Mouse (Mus musculus): ENCODE measurements around the gene Hfe2. TPM values are rescaled to one million over a fixed set of nuclear protein-coding genes. Genes with fewer than 3 reads are reported as not detected.
"Not testable (repeated sequence)": the region's sequence is repeated elsewhere in the genome, so short reads cannot be mapped to it uniquely, and the experiment has no call there.

The Hfe2 gene
- total RNA-seq (2017), result not detected in 2 replicates

- no peak for ATAC-seq (replicated peaks; ENCODE audit: low read depth, poor library complexity, severe bottlenecking)
Observed at GRCm38 (mm10) chr3:96524914-96525313, at the start of gene Hfe2. Hfe2 (plus strand) TSS chr3:96525172.

- no peak for ATAC-seq (replicated peaks; ENCODE audit: low read depth, poor library complexity, severe bottlenecking)
Observed at GRCm38 (mm10) chr3:96477084-96477483, 47.9 kb upstream of the Hfe2 start.

DNA sequence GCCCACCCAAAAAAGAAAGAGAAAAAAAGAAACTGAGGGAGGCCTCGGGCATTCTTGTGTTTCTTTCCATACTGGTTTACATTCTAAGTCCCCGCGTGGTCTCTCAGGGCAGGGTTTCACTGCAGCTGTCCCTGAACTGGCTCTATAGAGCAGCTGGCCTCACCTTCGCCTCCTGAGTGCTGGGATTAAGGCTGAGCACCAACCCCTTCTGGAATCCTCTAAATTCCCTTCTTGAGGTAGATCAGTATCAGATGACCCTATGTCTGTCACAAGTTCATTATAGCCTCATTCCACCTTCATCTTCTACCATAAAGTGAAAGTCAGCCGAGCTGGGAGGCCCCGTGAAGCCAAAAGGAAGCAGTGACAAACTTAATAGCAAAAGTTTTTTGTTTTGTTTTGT lies 47.4 kb upstream of the Hfe2 start:
- ATAC-seq (replicated peaks; ENCODE audit: low read depth, poor library complexity, severe bottlenecking), result no peak

GRCm38 (mm10) chr3:96479249-96479648 lies 45.7 kb upstream of the Hfe2 start:
- ATAC-seq (replicated peaks; ENCODE audit: low read depth, poor library complexity, severe bottlenecking), result no peak

DNA sequence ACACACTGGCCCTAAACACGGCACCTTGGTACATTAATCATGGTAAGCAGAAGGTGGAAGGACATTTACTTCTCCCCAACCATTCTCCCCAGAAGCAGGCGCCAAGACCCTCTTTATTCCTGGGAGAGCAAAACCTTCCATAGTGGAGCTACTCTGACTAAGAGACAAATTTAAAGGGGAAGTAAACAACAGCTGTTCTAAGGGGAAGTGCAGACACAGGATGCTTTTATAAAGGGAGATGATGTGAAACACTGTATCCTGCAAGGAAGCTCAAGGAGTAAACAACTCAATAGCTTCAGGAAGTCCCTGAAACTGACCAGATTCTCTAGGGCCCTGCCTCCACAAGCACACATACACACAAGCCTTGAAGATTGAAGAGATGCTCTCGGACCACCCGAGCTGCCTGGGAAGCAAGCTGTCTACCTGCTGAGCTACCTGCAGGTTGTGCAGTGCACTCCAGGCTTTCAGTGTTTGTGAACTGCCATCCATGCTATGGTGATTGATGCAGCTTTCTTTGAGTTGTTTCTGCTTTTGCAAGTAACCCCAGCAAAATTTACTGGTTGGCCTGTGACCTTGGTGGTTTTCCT lies 44.2 kb upstream of the Hfe2 start:
- no peak for ATAC-seq (replicated peaks; ENCODE audit: low read depth, poor library complexity, severe bottlenecking)

- ATAC-seq (replicated peaks; ENCODE audit: low read depth, poor library complexity, severe bottlenecking), result no peak
Observed at GRCm38 (mm10) chr3:96481856-96482255, 43.1 kb upstream of the Hfe2 start.

DNA sequence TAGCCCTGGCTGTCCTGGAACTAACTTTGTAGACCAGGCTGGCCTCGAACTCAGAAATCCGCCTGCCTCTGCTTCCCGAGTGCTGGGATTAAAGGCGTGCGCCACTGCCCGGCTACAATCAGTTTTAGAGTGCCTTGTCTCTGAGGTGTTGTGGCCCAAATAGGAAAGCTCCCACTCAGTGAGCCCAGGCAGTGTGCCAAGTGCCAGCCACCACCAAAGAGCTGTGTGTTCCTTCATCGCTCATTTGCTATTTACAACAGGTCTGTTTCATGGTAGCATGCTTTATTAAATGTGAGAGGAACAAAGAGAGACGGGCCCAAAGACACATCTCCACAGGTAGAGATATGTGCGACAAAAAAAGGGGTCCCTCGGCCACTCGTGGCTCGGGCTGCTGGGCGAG lies 42.5 kb upstream of the Hfe2 start:
- no peak for ATAC-seq (replicated peaks; ENCODE audit: low read depth, poor library complexity, severe bottlenecking)

DNA sequence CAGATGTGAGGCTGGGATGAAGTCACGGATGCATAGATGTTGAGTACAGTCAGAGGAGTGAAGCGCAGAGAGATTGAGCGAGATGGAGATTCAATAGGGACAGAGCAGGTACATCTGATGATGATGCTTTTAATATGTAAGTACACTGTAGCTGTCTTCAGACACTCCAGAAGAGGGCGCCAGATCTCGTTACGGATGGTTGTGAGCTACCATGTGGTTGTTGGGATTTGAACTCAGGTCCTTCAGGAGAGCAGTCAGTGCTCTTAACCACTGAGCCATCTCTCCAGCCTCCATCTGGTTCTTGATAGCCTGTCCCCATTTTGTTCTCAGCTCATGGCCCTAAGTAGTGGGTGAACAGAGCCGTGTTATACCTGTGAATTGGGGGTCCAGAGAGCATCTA lies 41.9 kb upstream of the Hfe2 start:
- ATAC-seq (replicated peaks; ENCODE audit: low read depth, poor library complexity, severe bottlenecking), result not testable (repeated sequence)

DNA sequence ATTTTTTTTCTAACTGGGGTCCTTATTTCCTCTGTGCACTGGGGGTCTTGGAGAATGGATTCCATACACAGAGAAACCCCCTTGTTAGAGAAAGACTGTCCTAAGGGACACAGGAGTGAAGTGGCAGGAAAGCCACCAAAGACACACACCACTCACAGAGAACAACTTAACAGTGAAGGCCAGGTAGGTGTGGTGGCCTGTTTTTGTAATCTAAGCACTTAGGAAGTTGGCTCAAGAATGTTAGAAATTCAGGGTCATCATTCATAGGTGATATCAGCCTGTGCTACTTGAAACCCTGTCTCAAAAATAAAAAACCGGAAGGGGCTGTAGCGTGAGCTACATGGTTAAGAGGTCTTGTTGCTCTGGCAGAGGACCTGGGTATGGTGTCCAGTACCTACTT lies 41.0 kb upstream of the Hfe2 start:
- ATAC-seq (replicated peaks; ENCODE audit: low read depth, poor library complexity, severe bottlenecking), result no peak

DNA sequence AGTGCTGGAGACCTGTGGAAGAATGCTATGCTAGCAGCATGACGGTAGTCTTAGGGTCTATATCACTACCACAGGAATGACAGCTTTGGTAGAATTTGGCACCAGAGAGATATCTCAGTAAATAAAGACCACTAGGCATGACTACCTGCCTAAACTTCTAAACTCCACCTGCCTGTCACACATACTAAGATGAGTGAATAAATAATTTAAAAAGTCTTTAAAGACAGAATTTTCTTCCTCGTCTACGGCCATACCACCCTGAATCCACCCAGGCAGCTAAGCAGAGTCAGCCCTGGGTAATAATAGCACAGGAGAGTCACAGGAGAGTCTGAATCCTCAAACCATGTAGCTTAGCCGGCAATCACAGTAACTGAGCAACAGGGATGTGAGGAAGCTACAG lies 40.1 kb upstream of the Hfe2 start:
- ATAC-seq (replicated peaks; ENCODE audit: low read depth, poor library complexity, severe bottlenecking), result no peak

DNA sequence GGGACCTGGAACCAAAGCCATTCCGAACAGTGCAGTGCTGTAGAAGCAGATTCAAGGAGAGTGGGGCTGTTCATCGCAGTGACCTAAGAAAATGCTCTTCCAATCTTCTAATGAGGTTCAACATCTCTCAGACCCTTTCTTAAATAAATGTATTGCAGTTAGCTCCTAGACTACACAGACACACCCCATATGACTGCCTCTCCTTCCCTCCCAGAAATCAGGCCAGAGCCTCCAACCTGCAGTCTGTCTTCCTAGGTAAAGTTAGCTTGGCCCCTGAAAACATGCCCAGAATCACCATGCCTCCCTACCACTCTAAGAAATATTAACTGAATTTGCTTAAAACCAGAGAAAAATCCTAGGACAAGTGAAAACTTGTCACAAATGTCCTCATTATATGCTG lies 39.6 kb upstream of the Hfe2 start:
- no peak for ATAC-seq (replicated peaks; ENCODE audit: low read depth, poor library complexity, severe bottlenecking)

GRCm38 (mm10) chr3:96486064-96486827 lies 38.7 kb upstream of the Hfe2 start:
- ATAC-seq (replicated peaks; ENCODE audit: low read depth, poor library complexity, severe bottlenecking), result peak; percentile 51

DNA sequence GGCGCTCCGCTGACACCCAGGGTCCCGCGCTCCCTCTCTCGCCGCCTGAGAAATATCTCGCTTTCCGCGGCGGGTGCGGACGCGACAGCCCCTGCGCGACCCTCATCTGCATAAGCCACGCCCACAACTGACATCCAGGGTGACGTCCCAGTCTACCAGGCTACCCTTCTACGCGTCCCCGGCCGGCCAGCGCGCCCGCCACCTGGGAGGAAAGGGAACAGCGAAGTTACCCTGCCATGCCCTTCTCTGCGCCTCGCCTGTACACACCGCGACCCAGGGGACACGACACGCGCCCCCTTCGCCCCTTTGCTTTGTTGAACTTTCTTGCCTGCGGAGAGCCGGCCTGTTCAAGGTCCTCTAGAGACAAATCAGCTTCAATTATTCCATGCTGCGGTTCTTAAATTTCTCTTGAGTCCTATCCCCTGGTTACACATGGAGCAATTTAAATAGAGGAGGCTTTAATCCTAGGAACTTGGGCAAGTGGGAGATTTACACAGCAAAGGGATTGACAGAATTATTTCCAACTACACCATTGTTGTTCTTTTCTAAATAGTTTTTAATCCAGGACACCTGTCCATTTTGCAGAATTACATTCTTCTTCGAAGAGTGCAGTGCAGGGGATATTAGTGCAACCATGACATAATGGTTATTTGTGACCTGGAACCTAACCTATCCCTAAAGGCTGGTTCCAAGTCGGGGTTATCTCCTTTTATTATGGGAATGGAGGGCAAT lies 38.0 kb upstream of the Hfe2 start:
- ATAC-seq (replicated peaks; ENCODE audit: low read depth, poor library complexity, severe bottlenecking), result peak; percentile 56

- ATAC-seq (replicated peaks; ENCODE audit: low read depth, poor library complexity, severe bottlenecking), result no peak
Observed at GRCm38 (mm10) chr3:96487596-96488289, 37.2 kb upstream of the Hfe2 start.

GRCm38 (mm10) chr3:96488290-96488906 lies 36.6 kb upstream of the Hfe2 start:
- peak; percentile 57 for ATAC-seq (replicated peaks; ENCODE audit: low read depth, poor library complexity, severe bottlenecking)

GRCm38 (mm10) chr3:96488907-96489629 lies 35.9 kb upstream of the Hfe2 start:
- ATAC-seq (replicated peaks; ENCODE audit: low read depth, poor library complexity, severe bottlenecking), result peak; percentile 52

DNA sequence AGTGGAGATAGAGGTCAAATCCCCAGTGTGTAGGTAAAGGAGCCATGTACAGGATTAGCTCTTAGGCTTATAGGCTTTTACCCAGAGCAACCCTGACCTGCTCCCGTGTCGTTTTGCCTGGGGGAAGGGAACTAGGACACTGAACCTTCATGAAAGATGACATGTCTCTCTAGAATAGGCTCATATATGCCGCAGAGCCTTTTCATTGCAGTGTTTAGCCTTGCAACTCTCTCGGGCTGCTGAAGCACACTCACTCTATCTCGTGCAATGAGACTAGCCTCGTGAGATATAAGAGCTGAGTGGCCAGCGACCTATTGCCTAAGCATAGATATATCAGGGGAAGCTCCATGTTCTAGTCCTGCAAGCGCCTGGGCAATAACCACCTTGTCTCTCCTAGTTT lies 35.3 kb upstream of the Hfe2 start:
- ATAC-seq (replicated peaks; ENCODE audit: low read depth, poor library complexity, severe bottlenecking), result not testable (repeated sequence)

GRCm38 (mm10) chr3:96494456-96494855 lies 30.5 kb upstream of the Hfe2 start:
- ATAC-seq (replicated peaks; ENCODE audit: low read depth, poor library complexity, severe bottlenecking), result peak; percentile 82

- ATAC-seq (replicated peaks; ENCODE audit: low read depth, poor library complexity, severe bottlenecking), result no peak
Observed at GRCm38 (mm10) chr3:96494912-96495311, 30.1 kb upstream of the Hfe2 start.

All from common myeloid progenitor, adult 5-6 weeks (primary cell).